Mouse (Mus musculus) layer of hippocampus, adult 9-10 months (tissue): ENCODE results near the gene Mex3b.
A peak's percentile ranks its signal among the peaks of the same experiment; 100 is the strongest.

Experiments used
- DNase-seq: peaks from one replicate; pipeline ENCODE4 v3.0.0; 2022; ENCODE audit warnings: low spot score

The Mex3b gene

DNA sequence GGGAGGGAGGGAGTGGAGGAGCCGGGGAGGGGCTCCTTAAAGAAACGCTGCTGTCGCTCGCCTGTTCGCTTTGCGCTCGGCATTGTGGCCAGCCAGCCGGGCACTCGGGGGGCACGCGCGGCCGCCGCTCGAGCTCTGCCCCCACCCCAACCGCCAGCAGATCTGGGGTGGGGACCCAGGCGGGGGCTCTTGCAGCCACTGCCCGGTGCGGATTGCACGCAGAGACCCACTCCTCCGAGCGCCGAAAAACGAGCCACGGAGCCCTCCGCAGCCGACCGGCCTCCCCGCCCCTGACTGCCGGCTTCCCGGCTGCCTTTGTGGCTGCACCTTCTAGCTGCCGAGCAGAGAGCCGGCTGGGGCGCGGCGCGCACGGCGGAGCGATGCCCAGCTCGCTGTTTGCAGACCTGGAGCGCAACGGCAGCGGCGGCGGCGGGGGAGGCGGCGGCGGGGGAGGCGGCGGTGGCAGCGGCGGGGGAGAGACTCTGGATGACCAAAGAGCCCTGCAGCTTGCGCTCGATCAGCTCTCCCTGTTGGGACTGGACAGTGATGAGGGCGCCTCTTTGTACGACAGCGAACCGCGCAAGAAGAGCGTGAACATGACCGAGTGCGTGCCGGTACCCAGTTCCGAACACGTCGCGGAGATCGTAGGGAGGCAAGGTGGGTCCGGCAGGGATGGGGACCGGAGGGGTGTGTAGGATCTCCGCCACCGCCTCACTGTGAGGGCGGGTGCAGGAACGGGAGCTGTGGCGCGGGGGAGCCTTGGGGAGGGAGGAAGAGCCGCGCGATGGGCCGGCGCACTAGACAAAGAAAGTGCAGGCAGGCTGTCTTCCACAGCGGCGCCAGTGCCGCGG is at the start of gene Mex3b:
Gene Mex3b, plus strand, starts transcription at position 63 of the 851 bp plus-strand sequence.
- no peak for DNase-seq

DNA sequence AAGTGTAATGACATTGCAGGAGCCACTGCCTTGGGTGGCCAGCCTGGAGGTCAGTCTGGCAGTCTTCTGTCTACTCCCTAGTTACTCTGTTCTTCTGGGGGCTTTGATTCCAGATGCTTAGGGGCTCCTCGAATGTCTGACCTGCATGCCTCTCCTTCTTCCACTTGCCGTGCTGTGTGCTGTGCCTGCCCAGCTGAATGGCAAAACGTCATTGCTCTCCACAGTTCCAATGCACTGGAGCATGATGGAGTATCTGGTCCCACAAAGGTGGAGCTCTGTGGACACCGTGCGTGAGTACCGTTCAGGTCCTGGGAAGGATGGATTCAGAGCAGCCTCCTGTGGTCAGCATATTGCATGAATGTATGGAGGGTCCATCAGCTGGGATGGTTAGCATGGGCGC is 47.6 kb upstream of the Mex3b start:
- DNase-seq = no peak

DNA sequence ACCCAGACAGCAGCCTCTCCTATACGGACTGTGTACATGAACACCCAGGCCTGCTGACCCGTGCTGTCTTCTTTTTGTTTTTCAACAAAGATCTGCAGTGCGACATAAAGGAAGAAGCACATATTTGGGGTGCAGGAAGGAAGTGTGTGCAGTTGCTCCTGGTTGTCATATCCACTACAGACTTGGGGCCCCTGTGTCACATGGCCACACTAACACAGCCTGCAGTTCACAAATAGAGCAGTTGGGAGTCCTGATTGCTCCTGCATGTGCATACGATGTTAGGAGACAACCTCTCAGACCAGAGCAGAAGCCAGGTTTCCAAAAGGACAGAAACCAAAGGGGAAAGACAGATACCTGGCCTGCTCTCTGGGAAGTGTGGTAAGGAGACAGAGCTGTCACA is 46.5 kb upstream of the Mex3b start:
- DNase-seq = no peak

DNA sequence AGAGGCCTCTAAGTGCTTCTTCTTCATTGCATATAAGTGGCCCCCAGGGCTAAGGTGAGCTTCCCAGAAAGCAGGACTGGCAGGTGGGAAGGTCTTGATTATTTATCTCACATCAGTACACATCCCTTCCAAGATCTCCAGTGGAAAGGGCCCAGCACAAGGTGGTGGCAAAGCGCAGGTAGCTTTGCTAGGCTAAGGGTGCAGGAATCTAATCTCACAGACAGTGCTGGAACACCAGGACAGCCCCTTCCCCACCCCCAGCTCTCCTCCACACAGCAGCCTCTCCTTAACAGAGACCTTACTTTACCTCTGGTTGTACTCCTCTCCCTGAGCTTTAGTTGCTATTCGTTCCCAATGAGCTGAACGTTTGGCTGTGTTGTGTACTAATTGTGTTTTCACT is 45.6 kb upstream of the Mex3b start:
- no peak for DNase-seq

DNA sequence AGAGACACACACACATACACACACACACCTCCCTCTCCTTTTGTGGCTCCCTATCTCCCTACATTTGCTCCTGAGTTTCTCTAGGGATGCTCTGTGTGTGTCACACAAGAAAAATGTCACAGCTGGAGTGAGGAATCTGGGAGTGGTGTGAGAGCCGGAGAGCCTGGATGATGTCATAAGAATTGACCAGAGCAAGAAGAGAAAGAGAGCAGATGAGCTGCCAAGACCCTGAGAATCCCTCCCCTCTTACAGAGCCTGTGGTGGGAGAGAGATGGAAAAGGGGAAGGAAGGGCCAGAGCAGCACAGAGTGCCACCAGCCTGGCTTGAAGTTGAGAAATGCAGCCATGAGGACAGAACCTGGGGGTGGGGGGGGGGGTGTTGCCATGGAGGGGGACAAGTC is 44.6 kb upstream of the Mex3b start:
- DNase-seq = no peak

DNA sequence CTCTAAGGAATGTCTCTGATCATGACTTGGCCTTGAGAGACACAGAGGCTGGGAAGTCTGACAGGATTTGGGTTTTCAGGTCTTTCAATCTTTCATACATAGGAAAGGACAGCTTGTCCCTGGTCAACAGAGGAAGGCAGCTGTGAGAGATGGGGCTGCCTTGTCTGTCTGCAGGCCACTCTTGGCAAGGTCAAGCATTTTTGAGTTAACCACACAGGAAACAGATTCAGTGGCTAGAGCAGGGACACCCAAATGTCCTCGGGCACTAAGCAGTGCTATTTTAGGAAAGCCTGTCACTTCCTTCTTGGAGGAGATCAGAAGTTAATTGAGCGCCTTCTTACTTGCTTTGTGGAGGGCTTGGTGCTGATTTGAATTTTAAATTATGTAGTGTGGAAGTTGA is 38.9 kb upstream of the Mex3b start:
- DNase-seq = no peak

DNA sequence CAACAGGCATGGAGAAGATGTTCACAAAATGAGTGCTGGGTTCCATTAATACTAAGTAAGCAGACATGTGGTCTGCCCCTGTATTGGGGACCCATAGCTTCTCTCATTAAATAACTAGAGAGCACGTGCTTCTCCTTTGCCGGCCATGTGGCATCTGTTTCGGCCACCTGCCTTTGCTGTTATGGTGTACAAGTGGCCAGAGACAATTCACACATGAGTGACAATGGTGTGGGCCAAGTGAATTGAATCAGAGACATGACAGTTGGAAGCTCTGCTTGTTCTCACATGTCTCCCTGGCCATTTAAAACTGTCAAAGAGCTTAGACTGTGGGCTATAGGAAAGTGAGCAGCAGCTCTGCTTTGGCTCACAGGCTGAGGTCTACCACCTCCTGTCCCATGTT is 37.6 kb upstream of the Mex3b start:
- no peak for DNase-seq

DNA sequence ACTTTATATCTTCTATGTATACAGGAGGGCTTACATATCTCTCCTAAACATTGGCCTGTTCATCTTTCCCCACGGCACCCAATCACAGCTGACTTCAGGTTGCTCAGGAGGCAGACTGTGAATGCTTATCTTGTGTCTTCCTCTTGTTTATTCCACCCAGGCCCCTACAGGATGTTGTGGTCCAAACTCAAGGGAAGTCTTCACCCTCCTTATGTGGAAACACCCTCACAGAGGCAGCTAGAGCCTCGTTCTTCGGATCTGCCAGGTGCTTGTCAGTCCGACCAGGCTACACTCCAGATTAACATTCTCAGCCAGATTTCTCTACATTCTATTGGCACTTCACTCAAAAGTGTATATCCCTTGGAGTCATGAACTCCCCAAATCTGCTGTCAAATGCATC is 32.7 kb upstream of the Mex3b start:
- no peak for DNase-seq

DNA sequence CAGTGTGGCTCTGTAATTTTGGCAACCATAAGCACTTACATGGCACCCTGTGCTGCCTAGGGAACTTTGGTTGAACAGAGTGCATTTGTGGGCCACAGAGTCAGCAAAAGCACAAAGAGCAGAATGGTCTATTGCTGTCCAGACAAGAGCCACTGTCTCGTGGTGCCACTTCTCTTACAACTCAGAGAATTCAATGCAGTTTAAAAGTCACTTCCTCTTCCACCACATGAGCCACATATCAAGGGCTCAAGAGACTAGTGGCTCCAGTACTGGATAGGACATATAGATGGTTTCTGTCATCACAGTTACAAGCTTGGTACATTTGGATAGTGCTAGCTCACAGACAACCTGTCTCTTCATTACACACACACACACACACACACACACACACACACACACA is 28.7 kb upstream of the Mex3b start:
- no peak for DNase-seq

DNA sequence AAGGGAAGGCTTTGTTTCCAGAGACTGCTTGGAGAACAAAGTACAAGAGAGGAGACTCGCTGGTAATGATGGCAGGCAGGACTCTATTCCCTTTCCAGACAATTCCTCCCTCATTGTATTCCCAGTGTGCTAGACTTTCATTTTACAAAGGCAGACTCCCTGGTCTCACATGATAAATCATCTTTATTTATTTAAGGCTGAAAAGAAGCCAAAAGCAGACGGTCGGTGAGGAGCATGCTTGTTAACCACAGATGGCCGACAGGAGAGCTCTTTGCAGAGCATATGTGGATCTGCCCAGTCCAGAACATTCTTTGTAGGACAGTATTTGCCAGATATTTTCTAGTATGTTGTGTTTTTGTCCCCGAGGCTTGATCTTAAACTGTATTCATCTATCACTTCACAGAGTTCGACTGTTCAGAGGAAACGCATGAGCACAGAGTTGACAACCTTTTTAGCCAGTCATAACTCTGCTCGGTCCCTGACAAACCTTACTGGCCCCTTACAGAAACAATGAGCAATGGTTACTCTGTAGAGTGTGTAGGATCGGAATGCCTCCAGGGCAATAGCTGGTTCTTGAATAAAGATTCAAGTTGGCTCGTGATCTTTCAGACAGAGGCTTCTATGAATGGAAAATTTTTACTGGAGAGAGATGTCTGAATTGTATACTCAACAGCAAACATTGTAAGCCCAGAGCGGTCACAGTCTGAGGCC is 28.0 kb upstream of the Mex3b start:
- peak; percentile 27 for DNase-seq

DNA sequence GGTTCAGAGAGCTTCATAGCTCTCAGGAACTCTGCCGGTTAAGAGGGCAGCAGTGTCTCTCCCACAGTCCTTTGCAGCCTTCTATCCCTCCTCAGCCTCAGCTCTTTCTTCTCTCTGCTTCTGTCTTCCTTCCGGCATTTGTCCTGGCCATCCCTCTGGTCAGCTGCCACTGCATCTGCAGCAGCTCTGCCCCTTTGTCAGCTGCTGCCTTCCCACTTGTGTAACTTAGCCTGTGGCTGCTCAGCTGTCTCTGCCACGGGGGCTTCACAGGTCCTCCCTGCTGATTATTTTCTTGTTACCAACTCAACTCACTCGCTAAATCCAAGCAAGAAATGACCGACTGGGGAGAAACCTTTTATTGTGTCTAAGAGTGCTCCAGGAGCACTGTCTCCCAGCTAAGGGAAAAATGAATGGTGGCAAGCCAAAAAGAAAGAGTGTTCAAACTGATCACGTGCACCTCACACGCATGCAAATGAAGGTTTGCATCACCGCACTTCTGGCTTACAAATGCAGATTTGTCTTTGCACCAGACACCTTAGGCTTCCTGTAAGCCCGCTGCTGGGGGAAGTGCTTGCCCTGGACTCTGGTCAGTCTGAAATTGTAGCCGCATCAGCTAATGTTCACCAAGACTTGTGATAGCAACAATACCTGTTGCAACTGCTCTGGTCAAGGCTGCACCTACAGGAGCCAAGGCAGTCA is 24.8 kb upstream of the Mex3b start:
- DNase-seq = no peak

DNA sequence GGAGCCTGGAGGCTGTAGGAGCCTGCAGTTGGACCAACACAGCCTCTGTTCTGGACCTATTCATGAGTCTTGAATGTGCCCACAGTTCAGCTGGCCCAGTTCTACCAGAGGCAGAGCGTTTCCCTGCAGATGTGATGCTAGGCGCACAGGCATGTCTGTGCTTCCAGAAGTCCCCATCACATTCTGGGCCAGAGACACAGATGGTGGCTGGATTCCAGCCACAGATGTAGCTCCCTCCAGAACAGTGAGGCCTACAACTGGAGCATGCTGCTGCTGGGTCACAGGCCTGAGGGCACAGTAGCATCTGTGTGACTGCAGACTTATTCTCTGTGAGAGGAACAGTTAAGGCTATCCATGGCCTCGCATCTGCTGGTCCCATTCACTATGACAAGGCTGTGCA is 16.4 kb upstream of the Mex3b start:
- DNase-seq = no peak

DNA sequence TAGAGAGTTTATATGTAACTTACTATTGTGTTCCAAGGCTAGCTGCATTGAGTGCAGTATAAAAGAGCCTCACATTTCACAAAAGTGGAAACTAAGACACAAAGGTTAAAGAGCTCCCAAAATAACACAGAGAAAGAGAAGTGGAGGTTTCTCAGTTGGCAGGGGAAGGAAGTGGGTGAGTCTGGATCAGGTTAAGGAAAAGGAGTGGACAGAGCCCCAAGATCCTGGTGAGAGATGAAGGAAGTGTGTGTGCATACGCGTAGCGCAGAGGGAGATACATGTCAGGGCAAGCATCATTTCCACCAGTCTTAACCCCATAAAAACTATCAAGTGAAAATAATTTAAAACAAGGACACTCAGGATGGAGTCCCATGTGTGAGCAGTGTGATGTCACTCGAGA is 15.5 kb upstream of the Mex3b start:
- no peak for DNase-seq

DNA sequence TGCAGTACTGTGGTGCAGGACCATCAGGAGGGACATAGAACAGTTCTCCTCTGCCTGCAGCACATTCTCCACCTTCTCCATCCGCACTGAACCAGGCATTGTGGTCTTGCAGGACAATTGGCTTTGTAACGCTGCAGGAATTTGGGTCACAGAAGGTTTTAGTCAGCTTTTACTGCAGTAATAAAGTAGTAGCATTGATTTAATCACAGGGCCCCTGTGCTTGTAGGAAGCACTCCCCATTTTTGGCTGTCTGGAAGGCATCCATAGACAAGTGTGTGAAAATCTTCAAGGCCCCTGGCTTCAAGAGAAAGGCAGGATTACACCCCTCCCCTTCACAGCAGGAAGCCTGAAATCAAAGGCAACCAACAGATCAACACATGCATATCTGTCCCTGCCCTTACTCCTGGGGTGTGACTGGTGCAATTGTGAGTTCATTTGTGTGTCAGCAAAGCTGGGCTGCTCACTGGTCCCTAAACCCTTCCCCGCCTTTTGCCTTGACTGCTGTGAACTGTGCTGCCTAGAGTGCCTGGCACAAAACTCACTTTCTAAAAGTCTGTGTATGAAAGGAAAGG is 12.9 kb upstream of the Mex3b start:
- no peak for DNase-seq

DNA sequence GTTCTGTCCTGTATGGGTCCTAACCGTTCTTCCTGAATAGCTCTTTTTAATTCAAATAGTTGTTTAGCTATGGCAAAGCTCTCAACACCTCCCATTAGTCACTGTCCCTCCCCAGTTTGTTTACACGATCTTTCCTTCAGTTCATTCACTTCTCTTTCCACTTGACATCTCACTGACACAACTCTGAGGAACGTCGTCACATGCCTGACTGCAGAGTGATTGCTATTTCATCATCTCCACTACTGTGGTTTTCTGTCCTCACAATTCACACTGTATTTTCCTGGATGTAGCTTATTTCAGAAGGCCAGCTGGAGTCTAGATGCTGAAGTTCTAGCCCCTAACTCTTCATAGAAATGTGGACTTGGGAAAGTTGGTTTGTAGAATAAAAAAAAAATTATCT is 8.5 kb upstream of the Mex3b start:
- DNase-seq = no peak

DNA sequence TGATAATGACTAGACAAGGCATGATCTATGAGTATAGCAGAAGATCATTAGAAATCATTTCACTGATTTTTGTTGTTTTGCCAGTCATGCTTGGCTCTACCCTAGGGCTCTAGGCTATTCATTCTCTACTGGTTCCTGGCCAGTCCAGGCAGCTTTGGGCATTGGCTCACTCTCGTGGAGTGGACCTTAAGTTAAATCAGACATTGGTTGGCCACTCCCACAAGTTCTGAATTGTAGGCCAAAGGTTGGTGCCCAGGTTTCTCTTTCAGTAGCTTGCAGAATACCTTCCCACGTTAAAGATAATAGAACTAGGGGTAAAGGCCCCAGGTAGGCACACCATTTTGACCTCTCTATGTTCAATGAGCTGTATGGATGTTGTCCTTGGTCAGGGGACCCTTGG is 6.5 kb upstream of the Mex3b start:
- no peak for DNase-seq

DNA sequence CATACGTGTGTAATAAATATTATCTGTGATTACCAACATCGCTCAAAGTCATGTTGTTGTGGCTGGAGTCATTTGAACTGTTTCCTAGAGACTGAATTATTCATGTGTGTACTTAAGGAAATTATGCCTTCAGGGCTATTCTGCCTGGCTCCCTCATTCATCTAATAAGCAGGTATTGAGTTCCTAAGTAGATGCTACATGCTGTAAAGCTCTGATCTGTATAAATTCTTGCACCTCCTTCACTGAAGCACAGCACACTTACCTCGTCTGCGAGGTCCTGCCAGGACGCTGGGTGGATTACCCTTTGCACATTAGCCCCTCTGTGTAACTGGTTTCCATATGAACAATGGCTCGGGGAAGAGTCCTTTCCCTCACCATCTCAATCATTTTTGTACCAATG is 3.8 kb upstream of the Mex3b start:
- no peak for DNase-seq

DNA sequence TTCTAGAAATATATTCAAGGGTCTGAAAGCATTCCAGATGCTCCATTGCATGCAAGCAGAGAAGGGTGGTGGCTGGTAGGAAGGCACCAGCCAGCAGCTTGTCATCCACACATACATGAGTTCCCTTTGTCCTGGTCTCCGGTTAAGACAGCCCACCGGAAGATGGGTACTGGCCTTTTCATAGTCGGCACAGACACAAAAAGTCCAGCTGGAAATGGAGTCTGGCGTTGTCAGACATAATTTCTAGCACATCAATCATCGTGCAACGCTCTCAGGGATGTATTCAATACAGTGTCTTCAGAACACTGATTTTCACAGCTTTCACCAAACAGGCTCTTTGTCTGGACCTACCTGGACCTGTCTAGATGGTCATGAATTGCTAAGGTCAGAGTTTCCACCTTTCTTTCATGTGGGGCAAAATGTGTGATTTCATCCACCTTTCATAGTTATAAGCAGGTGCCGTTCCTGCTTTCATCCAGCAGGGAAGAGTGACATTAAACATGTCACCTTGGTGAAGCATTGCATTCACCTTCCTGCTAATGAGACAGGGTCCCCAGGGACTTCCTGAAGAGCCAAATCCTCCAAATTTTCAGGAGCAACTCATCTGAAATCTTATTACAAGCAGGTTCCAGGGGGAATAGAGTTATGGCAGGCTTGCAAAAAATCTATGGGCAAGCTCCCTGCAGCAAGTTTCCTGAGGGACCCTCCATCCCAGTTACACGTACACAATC is 2.7 kb upstream of the Mex3b start:
- DNase-seq = no peak

DNA sequence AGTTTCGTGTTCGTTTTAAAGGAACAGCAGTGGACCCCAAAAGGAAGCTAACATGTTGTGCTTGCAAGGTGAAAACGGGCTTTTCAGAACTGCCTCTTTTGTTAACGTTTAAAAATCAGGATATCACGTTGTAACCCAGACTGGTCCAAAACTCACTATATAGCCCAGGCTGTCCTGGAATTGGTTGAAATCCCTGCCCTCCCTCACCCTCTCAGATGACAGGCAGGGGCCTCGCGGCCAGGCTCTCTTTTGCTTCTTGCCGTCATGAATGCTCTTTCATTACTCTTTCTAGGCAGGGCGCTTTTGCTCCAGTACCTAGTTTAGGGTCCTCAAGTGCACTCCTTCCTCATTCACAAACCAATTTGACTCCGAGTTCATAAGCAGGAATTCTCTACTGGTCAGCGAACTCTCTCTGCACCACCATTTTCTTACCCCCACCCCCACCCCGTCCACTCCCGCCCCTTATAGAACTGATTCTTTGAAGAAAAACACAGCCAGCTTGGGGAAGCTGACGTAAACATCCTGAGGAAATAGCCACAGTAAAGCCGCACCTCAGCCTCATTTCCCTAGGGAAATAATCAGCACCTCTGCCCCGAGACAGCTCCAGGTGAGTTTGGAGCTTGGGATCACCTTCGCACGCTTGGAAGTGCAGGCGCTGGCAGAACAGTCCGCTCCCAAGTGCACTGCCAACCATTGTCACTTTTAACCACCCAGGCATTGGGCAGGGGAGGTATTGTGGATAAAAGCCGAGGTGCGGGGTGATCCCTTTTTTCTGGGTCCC is 2.0 kb upstream of the Mex3b start:
- DNase-seq = no peak

DNA sequence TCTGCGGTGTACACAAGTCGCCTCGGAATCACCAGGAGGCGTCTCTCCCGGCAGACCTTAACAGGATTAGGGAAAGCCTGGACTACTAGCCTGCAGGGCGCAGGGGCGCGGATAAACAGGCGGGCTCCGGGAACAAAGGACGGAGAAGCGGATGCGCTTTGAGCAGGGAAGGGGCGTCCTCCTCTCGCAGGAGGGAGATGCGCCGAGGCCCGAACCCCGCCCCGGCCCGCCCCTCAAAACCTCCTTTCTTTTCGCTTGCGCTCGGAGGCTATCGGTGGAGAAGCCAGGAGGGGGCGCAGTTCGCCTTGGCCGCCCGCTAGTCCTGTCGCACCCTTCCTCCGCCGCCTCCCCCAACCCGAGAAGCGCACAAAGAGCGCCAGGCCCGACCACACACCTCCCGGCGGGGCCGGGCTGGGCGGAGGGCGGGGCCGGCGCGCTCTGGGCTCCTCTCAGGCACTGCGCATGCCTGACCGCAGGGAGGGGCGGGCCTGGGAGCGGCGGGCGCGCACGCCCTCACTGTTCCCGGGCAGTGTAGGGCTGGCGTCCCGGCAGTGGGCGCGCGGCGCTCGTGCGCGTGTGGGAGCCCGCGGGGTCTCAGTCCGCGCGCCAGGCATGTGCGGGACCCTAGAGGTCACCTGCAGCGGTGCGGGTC is 1.2 kb upstream of the Mex3b start:
- peak; percentile 91 for DNase-seq
